Mouse (Mus musculus) kidney, postnatal 36 days (tissue): ENCODE data around the gene Klk1b26.
"Not testable (repeated sequence)": the region's sequence is repeated elsewhere in the genome, so short reads cannot be mapped to it uniquely, and the experiment has no call there.

Experiments used
- DNase-seq, 2 experiments: peaks; one replicate each; pipeline ENCODE4 v3.0.0; 2021 to 2022; ENCODE audit warnings: mixed read lengths in 2 of 2

Klk1b26 gene

GRCm38 (mm10) chr7:44011868-44012267, at the start of gene Klk1b26:
Klk1b26 (plus strand) TSS chr7:44012168.
- not testable (repeated sequence) for DNase-seq

- DNase-seq, result no peak
Measured at GRCm38 (mm10) chr7:43966451-43966850, 45.5 kb upstream of the Klk1b26 start, which contains the start of gene Klk1b1. Klk1b1 (plus strand) TSS chr7:43966751.

- no peak for DNase-seq
Measured at GRCm38 (mm10) chr7:43967058-43967457, 44.9 kb upstream of the Klk1b26 start.

- DNase-seq, result no peak
Measured at GRCm38 (mm10) chr7:43967612-43968011, 44.4 kb upstream of the Klk1b26 start.

GRCm38 (mm10) chr7:43975761-43976160, 36.2 kb upstream of the Klk1b26 start, which contains the start of gene Klk1b9:
Klk1b9 (plus strand) TSS chr7:43976061.
- not testable (repeated sequence) for DNase-seq

- DNase-seq, result no peak
Measured at GRCm38 (mm10) chr7:43985657-43986056, 26.3 kb upstream of the Klk1b26 start.

GRCm38 (mm10) chr7:43994821-43995220, 17.1 kb upstream of the Klk1b26 start:
- DNase-seq, result not testable (repeated sequence)

- not testable (repeated sequence) for DNase-seq
Measured at GRCm38 (mm10) chr7:43995577-43995976, 16.4 kb upstream of the Klk1b26 start, which contains the start of gene Klk1b11. Klk1b11 (plus strand) TSS chr7:43995877.

GRCm38 (mm10) chr7:44004847-44005246, 7.1 kb upstream of the Klk1b26 start:
- DNase-seq, result no peak

- DNase-seq, result not testable (repeated sequence)
Measured at GRCm38 (mm10) chr7:44014666-44015065, 2.7 kb downstream of the Klk1b26 start.

- no peak for DNase-seq
Measured at GRCm38 (mm10) chr7:44015071-44015470, 3.1 kb downstream of the Klk1b26 start.

GRCm38 (mm10) chr7:44051990-44052389, 40.0 kb downstream of the Klk1b26 start, which contains the start of gene Klk1b27:
Klk1b27 (plus strand) TSS chr7:44052290.
- not testable (repeated sequence) for DNase-seq
